Mouse (Mus musculus): ENCODE data around the gene Timm44. TPM values are rescaled to one million over a fixed set of nuclear protein-coding genes. Genes with fewer than 3 reads are reported as not detected.

Timm44 gene
- 59.6 and 59.7 TPM in 2 replicates for polyA plus RNA-seq (2014; fragmentation: Nextera tagmentation; extraction: Ambion mirVana)

DNA sequence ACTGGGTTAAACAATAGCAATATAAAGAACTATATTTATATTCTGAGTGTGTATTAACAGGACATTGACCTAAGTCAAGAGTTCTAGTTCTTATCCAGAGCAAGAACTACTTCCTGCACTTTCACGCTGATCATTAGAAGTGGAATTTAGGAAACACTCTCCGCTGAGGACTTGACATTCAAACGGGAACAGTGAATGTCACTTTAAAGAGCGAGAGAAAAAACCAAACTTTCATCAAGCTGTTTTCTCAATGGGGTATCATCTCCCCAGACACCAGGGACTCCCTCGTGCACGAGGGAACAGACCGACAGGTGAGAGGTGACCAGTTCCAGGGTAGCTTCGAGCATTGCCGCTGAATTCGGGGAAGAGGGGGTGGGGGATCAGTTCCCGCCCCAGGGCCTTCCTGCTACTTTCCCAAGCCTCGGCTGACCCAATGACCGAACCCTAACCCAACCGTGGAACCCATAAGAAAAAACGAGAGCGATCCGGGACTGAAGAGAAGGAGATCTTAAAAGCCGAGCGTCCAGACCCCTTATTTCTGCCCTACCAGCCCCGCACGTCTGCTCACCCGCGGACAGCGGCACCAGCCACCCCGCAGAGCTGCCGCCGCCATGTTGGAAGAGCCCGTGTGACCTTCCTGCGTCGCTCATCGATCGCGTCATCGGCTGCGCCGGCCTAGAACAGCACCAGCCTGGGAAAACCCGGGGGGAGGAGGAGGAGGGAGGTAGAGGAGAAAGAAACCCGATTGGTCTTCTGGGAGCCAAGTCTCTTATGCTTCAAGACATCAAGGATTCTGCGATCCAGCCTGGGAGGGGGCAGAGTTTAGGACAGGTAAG, at the start of gene Timm44:
Timm44 (minus strand) TSS at position 639 of the 836 bp plus-strand sequence.
- Histone ChIP-seq H3K4me3 (ENCODE audit: low read depth, low read length) (peak within 1 kb of the TSS; percentile 52), H3K4me2 (replicated peaks; ENCODE audit: low read depth, low read length) (peak within 1 kb of the TSS; percentile 39), H3K4me1 (replicated peaks; ENCODE audit: control insufficient read depth, insufficient read depth, low read length) (no peaks in the 10 kb centered on the region), H3K9ac (ENCODE audit: low read depth, low read length) (peak within 1 kb of the TSS; percentile 70), H3K9me3 (ENCODE audit: control insufficient read depth, low read length) (no peaks in the 10 kb centered on the region), H3K27ac (ENCODE audit: low read depth, low read length) (peak within 1 kb of the TSS; percentile 51; the same call in 1 of the 2 replicates), H3K36me3 (ENCODE audit: control insufficient read depth, insufficient read depth, low read length) (peaks cover 2% of the 10 kb centered on the region; the same call in 1 of the 2 replicates), H3K27me3 (ENCODE audit: control insufficient read depth, insufficient read depth, low read length) (no peaks in the 10 kb centered on the region)
- ATAC-seq (ENCODE audit: low FRiP score) (peak; percentile 98), DNase-seq (ENCODE audit: low spot score) (peak; percentile 97)
- under 1% methylated on average over 39 of the region's 39 CpGs for WGBS

- Histone ChIP-seq H3K9me3 (ENCODE audit: control insufficient read depth, low read length) (no peaks in the 10 kb centered on the region), H3K4me2 (replicated peaks; ENCODE audit: low read depth, low read length) (peak within 1 kb of the TSS; percentile 67), H3K27ac (ENCODE audit: low read depth, low read length) (peak within 1 kb of the TSS; percentile 81), H3K4me1 (replicated peaks; ENCODE audit: control insufficient read depth, insufficient read depth, low read length) (no peaks in the 10 kb centered on the region), H3K4me3 (ENCODE audit: low read depth, low read length) (peak within 1 kb of the TSS; percentile 85), H3K9ac (ENCODE audit: low read depth, low read length) (peak within 1 kb of the TSS; percentile 93), H3K27me3 (ENCODE audit: control insufficient read depth, insufficient read depth, low read length) (no peaks in the 10 kb centered on the region), H3K36me3 (ENCODE audit: control insufficient read depth, insufficient read depth, low read length) (peaks cover 6% of the 10 kb centered on the region; the same call in 1 of the 2 replicates)
- DNase-seq (ENCODE audit: low spot score) (peak; percentile 97), ATAC-seq (ENCODE audit: low FRiP score) (peak; percentile 99)
- WGBS: 1% methylated on average over 52 of the region's 78 CpGs
Observed at GRCm38 (mm10) chr8:4324983-4325750, 49.5 kb upstream of the Timm44 start, which contains the start of the genes Ccl25 and Elavl1. TSS of gene Ccl25 (plus strand) at chr8:4325210. TSS of gene Elavl1 (minus strand) at chr8:4325413.

DNA sequence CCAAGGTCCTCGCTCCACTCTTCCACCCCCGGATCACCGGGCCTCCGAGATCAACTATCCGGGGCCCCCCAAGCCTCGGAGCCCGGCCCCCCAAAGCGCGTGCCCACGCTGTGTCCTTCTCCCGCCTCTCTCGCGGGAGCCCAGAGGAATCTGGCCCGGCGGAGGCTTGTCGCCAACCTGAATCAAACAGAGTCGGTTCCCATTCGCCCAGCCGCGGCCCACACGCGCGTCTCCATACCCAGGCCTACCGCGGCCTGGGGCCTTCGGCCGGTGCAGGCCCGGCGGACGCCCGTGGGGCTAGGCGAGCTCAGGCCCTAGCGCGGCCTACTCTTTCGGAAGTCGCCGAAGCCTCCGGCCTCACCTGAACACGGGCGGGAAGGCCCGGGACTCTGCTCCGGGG, 48.8 kb upstream of the Timm44 start:
- DNase-seq (ENCODE audit: low spot score): no peak
- no peaks in the 10 kb centered on the region for H3K9me3 ChIP-seq (ENCODE audit: control insufficient read depth, low read length)
- H3K36me3 ChIP-seq (ENCODE audit: control insufficient read depth, insufficient read depth, low read length): peaks cover 6% of the 10 kb centered on the region; the same call in 1 of the 2 replicates
- ATAC-seq (ENCODE audit: low FRiP score): peak; percentile 76
- no peaks in the 10 kb centered on the region for H3K27me3 ChIP-seq (ENCODE audit: control insufficient read depth, insufficient read depth, low read length)
- H3K4me1 ChIP-seq (replicated peaks; ENCODE audit: control insufficient read depth, insufficient read depth, low read length): no peaks in the 10 kb centered on the region
- WGBS: 0% methylated on average over 41 of the region's 42 CpGs
- peak overlapping the region; percentile 93 for H3K9ac ChIP-seq (ENCODE audit: low read depth, low read length)
- H3K4me2 ChIP-seq (replicated peaks; ENCODE audit: low read depth, low read length): peak overlapping the region; percentile 67
- peak overlapping the region; percentile 81 for H3K27ac ChIP-seq (ENCODE audit: low read depth, low read length)
- H3K4me3 ChIP-seq (ENCODE audit: low read depth, low read length): peak overlapping the region; percentile 85

GRCm38 (mm10) chr8:4323917-4324316, 48.2 kb upstream of the Timm44 start:
- Histone ChIP-seq H3K36me3 (ENCODE audit: control insufficient read depth, insufficient read depth, low read length) (peaks cover 6% of the 10 kb centered on the region; the same call in 1 of the 2 replicates), H3K4me2 (replicated peaks; ENCODE audit: low read depth, low read length) (peak overlapping the region; percentile 67), H3K4me3 (ENCODE audit: low read depth, low read length) (peak overlapping the region; percentile 85), H3K9me3 (ENCODE audit: control insufficient read depth, low read length) (no peaks in the 10 kb centered on the region), H3K9ac (ENCODE audit: low read depth, low read length) (peak overlapping the region; percentile 93), H3K27ac (ENCODE audit: low read depth, low read length) (no peak overlapping the region), H3K4me1 (replicated peaks; ENCODE audit: control insufficient read depth, insufficient read depth, low read length) (no peaks in the 10 kb centered on the region), H3K27me3 (ENCODE audit: control insufficient read depth, insufficient read depth, low read length) (no peaks in the 10 kb centered on the region)
- ATAC-seq (ENCODE audit: low FRiP score): no peak
- 4% methylated on average over 6 of the region's 6 CpGs for WGBS
- peak; percentile 29 for DNase-seq (ENCODE audit: low spot score)

- peak; percentile 94 for DNase-seq (ENCODE audit: low spot score)
- Histone ChIP-seq H3K4me1 (replicated peaks; ENCODE audit: control insufficient read depth, insufficient read depth, low read length) (no peaks in the 10 kb centered on the region), H3K36me3 (ENCODE audit: control insufficient read depth, insufficient read depth, low read length) (peaks cover 6% of the 10 kb centered on the region; the same call in 1 of the 2 replicates), H3K9ac (ENCODE audit: low read depth, low read length) (no peak overlapping the region), H3K27ac (ENCODE audit: low read depth, low read length) (no peak overlapping the region), H3K4me3 (ENCODE audit: low read depth, low read length) (no peak overlapping the region), H3K9me3 (ENCODE audit: control insufficient read depth, low read length) (no peaks in the 10 kb centered on the region), H3K4me2 (replicated peaks; ENCODE audit: low read depth, low read length) (no peak overlapping the region), H3K27me3 (ENCODE audit: control insufficient read depth, insufficient read depth, low read length) (no peaks in the 10 kb centered on the region)
- no peak for ATAC-seq (ENCODE audit: low FRiP score)
- 30% methylated on average over 2 of the region's 2 CpGs for WGBS
Observed at GRCm38 (mm10) chr8:4322470-4322869, 46.8 kb upstream of the Timm44 start.

GRCm38 (mm10) chr8:4321031-4321430, 45.3 kb upstream of the Timm44 start:
- H3K27me3 ChIP-seq (ENCODE audit: control insufficient read depth, insufficient read depth, low read length): no peaks in the 10 kb centered on the region
- no peak overlapping the region for H3K4me2 ChIP-seq (replicated peaks; ENCODE audit: low read depth, low read length)
- no peak overlapping the region for H3K27ac ChIP-seq (ENCODE audit: low read depth, low read length)
- H3K9ac ChIP-seq (ENCODE audit: low read depth, low read length): no peak overlapping the region
- ATAC-seq (ENCODE audit: low FRiP score) (no peak), DNase-seq (ENCODE audit: low spot score) (no peak)
- no peaks in the 10 kb centered on the region for H3K4me1 ChIP-seq (replicated peaks; ENCODE audit: control insufficient read depth, insufficient read depth, low read length)
- peaks cover 6% of the 10 kb centered on the region; the same call in 1 of the 2 replicates for H3K36me3 ChIP-seq (ENCODE audit: control insufficient read depth, insufficient read depth, low read length)
- no peaks in the 10 kb centered on the region for H3K9me3 ChIP-seq (ENCODE audit: control insufficient read depth, low read length)
- 91% methylated on average over 2 of the region's 2 CpGs for WGBS
- H3K4me3 ChIP-seq (ENCODE audit: low read depth, low read length): no peak overlapping the region

DNA sequence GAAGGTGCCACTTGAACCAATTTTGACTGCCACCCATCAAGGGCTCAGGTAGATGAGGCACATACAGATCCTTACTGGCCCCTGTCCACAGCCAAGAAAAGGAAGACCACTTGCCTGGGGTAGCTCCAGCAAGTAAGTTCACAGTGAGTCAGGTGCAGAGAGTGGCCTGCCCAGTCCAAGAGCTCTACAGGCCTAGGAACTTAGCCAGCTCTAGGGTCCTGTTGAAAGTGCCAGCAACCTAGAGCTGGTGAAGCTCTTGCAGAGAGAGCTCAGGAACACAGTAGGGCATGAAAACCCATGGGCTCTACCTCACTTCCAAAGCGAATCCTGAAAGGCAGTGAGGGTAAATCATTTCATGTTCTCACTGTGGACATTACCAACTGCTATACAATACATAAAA, 44.7 kb upstream of the Timm44 start:
- 96% methylated on average over 1 of the region's 1 CpGs for WGBS
- Histone ChIP-seq H3K27ac (ENCODE audit: low read depth, low read length) (no peak overlapping the region), H3K36me3 (ENCODE audit: control insufficient read depth, insufficient read depth, low read length) (peaks cover 6% of the 10 kb centered on the region; the same call in 1 of the 2 replicates), H3K9me3 (ENCODE audit: control insufficient read depth, low read length) (no peaks in the 10 kb centered on the region), H3K4me3 (ENCODE audit: low read depth, low read length) (no peak overlapping the region), H3K9ac (ENCODE audit: low read depth, low read length) (no peak overlapping the region), H3K4me1 (replicated peaks; ENCODE audit: control insufficient read depth, insufficient read depth, low read length) (no peaks in the 10 kb centered on the region), H3K4me2 (replicated peaks; ENCODE audit: low read depth, low read length) (no peak overlapping the region), H3K27me3 (ENCODE audit: control insufficient read depth, insufficient read depth, low read length) (no peaks in the 10 kb centered on the region)
- DNase-seq (ENCODE audit: low spot score) (no peak), ATAC-seq (ENCODE audit: low FRiP score) (no peak)

DNA sequence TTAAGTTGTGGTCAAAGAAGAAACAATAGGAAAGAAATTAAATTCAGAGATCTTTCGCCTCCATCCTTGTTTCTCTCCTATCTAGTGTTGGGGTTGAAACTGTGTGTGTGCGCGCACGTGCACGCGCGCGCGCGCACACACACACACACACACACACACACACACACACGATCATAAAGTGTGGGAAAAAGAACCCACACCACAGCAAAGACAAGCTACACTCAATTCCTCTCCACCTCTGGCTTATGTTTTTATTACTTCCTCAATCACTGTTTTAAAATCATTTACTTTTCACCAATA, 43.8 kb upstream of the Timm44 start:
- 100% methylated on average over 11 of the region's 11 CpGs for WGBS
- H3K4me2 ChIP-seq (replicated peaks; ENCODE audit: low read depth, low read length): no peak overlapping the region
- no peaks in the 10 kb centered on the region for H3K27me3 ChIP-seq (ENCODE audit: control insufficient read depth, insufficient read depth, low read length)
- no peak overlapping the region for H3K27ac ChIP-seq (ENCODE audit: low read depth, low read length)
- peaks cover 6% of the 10 kb centered on the region; the same call in 1 of the 2 replicates for H3K36me3 ChIP-seq (ENCODE audit: control insufficient read depth, insufficient read depth, low read length)
- H3K4me3 ChIP-seq (ENCODE audit: low read depth, low read length): no peak overlapping the region
- no peaks in the 10 kb centered on the region for H3K9me3 ChIP-seq (ENCODE audit: control insufficient read depth, low read length)
- H3K4me1 ChIP-seq (replicated peaks; ENCODE audit: control insufficient read depth, insufficient read depth, low read length): no peaks in the 10 kb centered on the region
- no peak overlapping the region for H3K9ac ChIP-seq (ENCODE audit: low read depth, low read length)
- DNase-seq (ENCODE audit: low spot score) (no peak), ATAC-seq (ENCODE audit: low FRiP score) (no peak)

Data from hindbrain, embryonic 11.5 days (tissue).